Comparison of ENCODE assay signal across 11 mouse cellular contexts in genomic region chr5:35397642-35398309, GRCm38 (mm10). TPM values are rescaled to one million over a fixed set of nuclear protein-coding genes. Genes with fewer than 3 reads are reported as not detected.
A peak's percentile ranks its signal among the peaks of the same experiment; 100 is the strongest.
DNase-seq lines count a peak whose midpoint lies in the region; ATAC-seq lines count a peak whose summit lies in the region.
"Had no signal": no experiment of that assay in that cellular context is flagged by ENCODE, and none has a peak within 500 bp of the region (broad histone marks: within the 10 kb centered on the region; RNA-seq: fewer than 3 reads in every experiment).

No protein-coding gene starts in this region.

- H3K27me3 ChIP-seq in kidney, embryonic 14.5 days (ENCODE audit: control insufficient read depth, insufficient read depth, low read length) = peaks cover 95% of the 10 kb centered on the region
- H3K27me3 ChIP-seq in embryonic facial prominence, embryonic 13.5 days = peaks cover 97% of the 10 kb centered on the region

- H3K4me3 ChIP-seq in kidney, embryonic 14.5 days (ENCODE audit: low read length) = peak overlapping the region; percentile 17
- peak overlapping the region; percentile 27 for H3K4me3 ChIP-seq in embryonic facial prominence, embryonic 13.5 days

- DNase-seq in kidney, postnatal 25 days = no peak
- DNase-seq in R1 (ENCODE audit: low read depth, low spot score) = peak; percentile 26
- DNase-seq in neural tube, embryonic 10.5 days (ENCODE audit: extremely low spot score, low spot score) = peak; percentile 55
- no peak for DNase-seq in cerebellum, adult 18-20 months
- no peak for DNase-seq in thymus, adult 18-20 months
- DNase-seq: cerebellum, postnatal 25 days; gastrocnemius, postnatal 10 days; kidney, adult 9 months; left cerebral cortex, postnatal 4 days had no signal

- peak overlapping the region; percentile 32; the same call in 1 of the 2 replicates for H3K4me2 ChIP-seq in kidney, embryonic 14.5 days (replicated peaks; ENCODE audit: low read depth, low read length)
- peak overlapping the region; percentile 45 for H3K4me2 ChIP-seq in embryonic facial prominence, embryonic 13.5 days

- H3K36me3 ChIP-seq in kidney, embryonic 14.5 days (ENCODE audit: control insufficient read depth, insufficient read depth, low read length) = no peaks in the 10 kb centered on the region
- no peaks in the 10 kb centered on the region for H3K36me3 ChIP-seq in embryonic facial prominence, embryonic 13.5 days

- H3K4me1 ChIP-seq in kidney, embryonic 14.5 days (ENCODE audit: control insufficient read depth, insufficient read depth, low read length) = peaks cover 8% of the 10 kb centered on the region; the same call in 1 of the 2 replicates
- H3K4me1 ChIP-seq in embryonic facial prominence, embryonic 13.5 days = peaks cover 23% of the 10 kb centered on the region

- ATAC-seq in kidney, embryonic 14.5 days (ENCODE audit: low FRiP score, low TSS enrichment) = peak; percentile 29; the same call in 1 of the 2 replicates
- no peak for ATAC-seq in embryonic facial prominence, embryonic 13.5 days (ENCODE audit: insufficient number of reproducible peaks, insufficient read depth, low FRiP score, low TSS enrichment, low read depth)

- WGBS in kidney, embryonic 14.5 days = under 1% methylated on average over 48 of the region's 52 CpGs
- under 1% methylated on average over 43 of the region's 52 CpGs for WGBS in embryonic facial prominence, embryonic 13.5 days

- no peak overlapping the region for H3K9ac ChIP-seq in kidney, embryonic 14.5 days (ENCODE audit: low read depth, low read length)
- no peak overlapping the region for H3K9ac ChIP-seq in embryonic facial prominence, embryonic 13.5 days

- H3K9me3 ChIP-seq in kidney, embryonic 14.5 days (ENCODE audit: control insufficient read depth, low read length) = no peaks in the 10 kb centered on the region
- no peaks in the 10 kb centered on the region for H3K9me3 ChIP-seq in embryonic facial prominence, embryonic 13.5 days

- no peak overlapping the region for H3K27ac ChIP-seq in kidney, embryonic 14.5 days (ENCODE audit: low read depth, low read length)
- no peak overlapping the region for H3K27ac ChIP-seq in embryonic facial prominence, embryonic 13.5 days

RNA-seq across cellular contexts. Expression of gene Hmx1, which starts 8.9 kb away (rescaled TPM):
- polyA plus RNA-seq in kidney, embryonic 14.5 days (2014; fragmentation: Nextera tagmentation; extraction: Ambion mirVana) = not detected in 2 replicates
- polyA plus RNA-seq in embryonic facial prominence, embryonic 13.5 days (2015; fragmentation: Nextera tagmentation; extraction: Ambion mirVana) = 1.1 and 2.2 TPM in 2 replicates

Comparison
In these comparisons a context has a peak if more than half of its experiments do, and no peak if none do; other contexts are left out.
1. DNase-seq: peak in R1 (single experiment) and neural tube, embryonic 10.5 days (single experiment); none in kidney, postnatal 25 days (0 of 2), cerebellum, adult 18-20 months (0 of 2) and thymus, adult 18-20 months (0 of 2).